Mouse (Mus musculus): ENCODE results near the gene Cyp2d34. TPM values are rescaled to one million over a fixed set of nuclear protein-coding genes. Genes with fewer than 3 reads are reported as not detected.

Gene Cyp2d34
- polyA plus RNA-seq, 1 experiment from 2014 or later: not detected

- no peak overlapping the region for H3K27ac ChIP-seq
- WGBS: 88% methylated on average over 2 of the region's 2 CpGs
- no peak for DNase-seq (ENCODE audit: low spot score)
- H3K36me3 ChIP-seq: no peaks in the 10 kb centered on the region
- H3K4me3 ChIP-seq: no peak overlapping the region
- no peaks in the 10 kb centered on the region for H3K9me3 ChIP-seq
- H3K27me3 ChIP-seq (ENCODE audit: insufficient read depth, poor library complexity, severe bottlenecking): no peaks in the 10 kb centered on the region
- H3K4me1 ChIP-seq (replicated peaks): no peaks in the 10 kb centered on the region
These were observed 41.7 kb downstream of the Cyp2d34 start for GRCm38 (mm10) chr15:82579071-82579470.

- Histone ChIP-seq H3K4me1 (replicated peaks) (no peaks in the 10 kb centered on the region), H3K27me3 (ENCODE audit: insufficient read depth, poor library complexity, severe bottlenecking) (no peaks in the 10 kb centered on the region), H3K36me3 (no peaks in the 10 kb centered on the region), H3K27ac (no peak overlapping the region), H3K4me3 (no peak overlapping the region), H3K9me3 (no peaks in the 10 kb centered on the region)
- no peak for DNase-seq (ENCODE audit: low spot score)
- 85% methylated on average over 1 of the region's 1 CpGs for WGBS
These were observed 47.9 kb downstream of the Cyp2d34 start for GRCm38 (mm10) chr15:82572856-82573255.

Other genes starting within 250 kb of the Cyp2d34 start
- gene Cyp2d22, start 240.7 kb downstream of the Cyp2d34 start, polyA plus RNA-seq (2016; fragmentation: Nextera tagmentation; extraction: Ambion mirVana): 2.5 and 3.0 TPM in 2 replicates
- not detected in 2 replicates for gene Cyp2d11, start 226.9 kb downstream of the Cyp2d34 start, polyA plus RNA-seq (2016; fragmentation: Nextera tagmentation; extraction: Ambion mirVana)
- gene Cyp2d10, start 213.8 kb downstream of the Cyp2d34 start, polyA plus RNA-seq (2016; fragmentation: Nextera tagmentation; extraction: Ambion mirVana): not detected in 2 replicates
- gene Cyp2d9, start 187.5 kb downstream of the Cyp2d34 start, polyA plus RNA-seq (2016; fragmentation: Nextera tagmentation; extraction: Ambion mirVana): not detected in 2 replicates
- not detected in 2 replicates for gene Cyp2d12, start 65.9 kb downstream of the Cyp2d34 start, polyA plus RNA-seq (2016; fragmentation: Nextera tagmentation; extraction: Ambion mirVana)
- not detected in 2 replicates for gene Cyp2d40, start 143.2 kb upstream of the Cyp2d34 start, polyA plus RNA-seq (2016; fragmentation: Nextera tagmentation; extraction: Ambion mirVana)
- not detected in 2 replicates for gene Cyp2d26, start 173.3 kb upstream of the Cyp2d34 start, polyA plus RNA-seq (2016; fragmentation: Nextera tagmentation; extraction: Ambion mirVana)

All from hindbrain, embryonic 10.5 days (tissue).